ENCODE assay signal across 8 mouse cellular contexts in genomic region chr14:20708239-20708638, GRCm38 (mm10). TPM values are rescaled to one million over a fixed set of nuclear protein-coding genes. Genes with fewer than 3 reads are reported as not detected.
DNase-seq lines count a peak whose midpoint lies in the region; ATAC-seq lines count a peak whose summit lies in the region.

No protein-coding gene starts in this region.

- H3K4me3 ChIP-seq in erythroblast, embryonic 14.5 days (replicated peaks), result peak overlapping the region; percentile 94
- H3K4me3 ChIP-seq in embryonic facial prominence, embryonic 15.5 days (replicated peaks), result peak overlapping the region; percentile 94
- peak overlapping the region; percentile 97 for H3K4me3 ChIP-seq in liver, embryonic 11.5 days (ENCODE audit: low read depth, low read length)

- peaks cover 66% of the 10 kb centered on the region for H3K4me1 ChIP-seq in erythroblast, embryonic 14.5 days (ENCODE audit: control insufficient read depth)
- peaks cover 16% of the 10 kb centered on the region for H3K4me1 ChIP-seq in embryonic facial prominence, embryonic 15.5 days
- peaks cover 13% of the 10 kb centered on the region for H3K4me1 ChIP-seq in liver, embryonic 11.5 days (replicated peaks; ENCODE audit: control insufficient read depth, insufficient read depth, low read length)

- DNase-seq in 416B (ENCODE audit: low read depth), result peak; percentile 31
- DNase-seq in liver, embryonic 11.5 days (ENCODE audit: low spot score), result no peak
- no peak for DNase-seq in c-Kit-positive CD71-positive TER-119-positive erythroid progenitor cells, embryonic 14.5 days (ENCODE audit: low spot score)
- no peak for DNase-seq in urinary bladder, postnatal 14 days (ENCODE audit: low spot score)
- no peak for DNase-seq in right cerebral cortex, adult 18-20 months

- peak overlapping the region; percentile 94 for H3K27ac ChIP-seq in embryonic facial prominence, embryonic 15.5 days (replicated peaks)
- no peak overlapping the region for H3K27ac ChIP-seq in liver, embryonic 11.5 days (ENCODE audit: low read depth, low read length)

- 4% methylated on average over 10 of the region's 10 CpGs for WGBS in embryonic facial prominence, embryonic 15.5 days
- WGBS in liver, embryonic 11.5 days, result 18% methylated on average over 10 of the region's 10 CpGs

- H3K27me3 ChIP-seq in erythroblast, embryonic 14.5 days (ENCODE audit: control insufficient read depth), result no peaks in the 10 kb centered on the region
- H3K27me3 ChIP-seq in embryonic facial prominence, embryonic 15.5 days, result no peaks in the 10 kb centered on the region
- no peaks in the 10 kb centered on the region for H3K27me3 ChIP-seq in liver, embryonic 11.5 days (replicated peaks; ENCODE audit: control insufficient read depth, insufficient read depth, low read length)

- peak overlapping the region; percentile 75 for H3K4me2 ChIP-seq in embryonic facial prominence, embryonic 15.5 days (replicated peaks)
- H3K4me2 ChIP-seq in liver, embryonic 11.5 days, result peak overlapping the region; percentile 92

- no peak for ATAC-seq in erythroblast, adult 5-6 weeks (replicated peaks; ENCODE audit: low FRiP score, poor library complexity, severe bottlenecking)
- no peak for ATAC-seq in embryonic facial prominence, embryonic 15.5 days (ENCODE audit: insufficient number of reproducible peaks, low FRiP score, low TSS enrichment, low read depth)
- ATAC-seq in liver, embryonic 11.5 days (replicated peaks; ENCODE audit: low FRiP score), result no peak

- peaks cover 50% of the 10 kb centered on the region for H3K36me3 ChIP-seq in erythroblast, embryonic 14.5 days (ENCODE audit: control insufficient read depth)
- peaks cover 32% of the 10 kb centered on the region for H3K36me3 ChIP-seq in embryonic facial prominence, embryonic 15.5 days
- H3K36me3 ChIP-seq in liver, embryonic 11.5 days (ENCODE audit: control insufficient read depth, insufficient read depth, low read length), result peaks cover 25% of the 10 kb centered on the region; the same call in 1 of the 2 replicates

- no peaks in the 10 kb centered on the region for H3K9me3 ChIP-seq in erythroblast, embryonic 14.5 days (ENCODE audit: control insufficient read depth, low read length)
- no peaks in the 10 kb centered on the region for H3K9me3 ChIP-seq in embryonic facial prominence, embryonic 15.5 days (replicated peaks)
- H3K9me3 ChIP-seq in liver, embryonic 11.5 days (ENCODE audit: control insufficient read depth, low read length), result no peaks in the 10 kb centered on the region

- H3K9ac ChIP-seq in embryonic facial prominence, embryonic 15.5 days, result peak overlapping the region; percentile 97
- H3K9ac ChIP-seq in liver, embryonic 11.5 days (ENCODE audit: low read depth, low read length), result peak overlapping the region; percentile 91

RNA-seq across cellular contexts. Expression of gene Zswim8, which starts 0.9 kb away (rescaled TPM):
- 6.1 and 6.7 TPM in 2 replicates for polyA plus RNA-seq in erythroblast, embryonic 14.5 days (2012)
- 17.8 and 32.3 TPM in 2 replicates for total RNA-seq in erythroblast, adult 5-6 weeks (2015; ENCODE audit: low replicate concordance)
- 10.1 and 16.3 TPM in 2 replicates for total RNA-seq in erythroblast, adult 5-6 weeks (2017; ENCODE audit: low replicate concordance)
- polyA plus RNA-seq in embryonic facial prominence, embryonic 15.5 days (2015; fragmentation: Nextera tagmentation; extraction: Ambion mirVana), result 38.6 and 40.1 TPM in 2 replicates
- 12.0 and 17.2 TPM in 2 replicates for polyA plus RNA-seq in liver, embryonic 11.5 days (2014; fragmentation: Nextera tagmentation; extraction: Ambion mirVana)

RNA-seq across cellular contexts. Expression of gene Chchd1, which starts 5.4 kb away (rescaled TPM):
- 0.43 and 0.77 TPM in 2 replicates for polyA plus RNA-seq in erythroblast, embryonic 14.5 days (2012)
- total RNA-seq in erythroblast, adult 5-6 weeks (2015; ENCODE audit: low replicate concordance), result 9.6 and 27.1 TPM in 2 replicates
- total RNA-seq in erythroblast, adult 5-6 weeks (2017; ENCODE audit: low replicate concordance), result 22.5 and 44.7 TPM in 2 replicates
- polyA plus RNA-seq in embryonic facial prominence, embryonic 15.5 days (2015; fragmentation: Nextera tagmentation; extraction: Ambion mirVana), result 166 and 171 TPM in 2 replicates
- 247 and 250 TPM in 2 replicates for polyA plus RNA-seq in liver, embryonic 11.5 days (2014; fragmentation: Nextera tagmentation; extraction: Ambion mirVana)

RNA-seq across cellular contexts. Expression of gene Fut11, which starts 13.5 kb away (rescaled TPM):
- polyA plus RNA-seq in erythroblast, embryonic 14.5 days (2012), result 0.37 TPM in 2 replicates
- 2.5 and 9.2 TPM in 2 replicates for total RNA-seq in erythroblast, adult 5-6 weeks (2015; ENCODE audit: low replicate concordance)
- total RNA-seq in erythroblast, adult 5-6 weeks (2017; ENCODE audit: low replicate concordance), result 1.5 and 1.7 TPM in 2 replicates
- polyA plus RNA-seq in embryonic facial prominence, embryonic 15.5 days (2015; fragmentation: Nextera tagmentation; extraction: Ambion mirVana), result 32.3 and 34.2 TPM in 2 replicates
- polyA plus RNA-seq in liver, embryonic 11.5 days (2014; fragmentation: Nextera tagmentation; extraction: Ambion mirVana), result 14.2 and 14.9 TPM in 2 replicates

RNA-seq across cellular contexts. Expression of gene Ndst2, which starts 26.1 kb away (rescaled TPM):
- 0.80 and 1.5 TPM in 2 replicates for polyA plus RNA-seq in erythroblast, embryonic 14.5 days (2012)
- 69.8 and 80.1 TPM in 2 replicates for total RNA-seq in erythroblast, adult 5-6 weeks (2015; ENCODE audit: low replicate concordance)
- 25.0 and 32.7 TPM in 2 replicates for total RNA-seq in erythroblast, adult 5-6 weeks (2017; ENCODE audit: low replicate concordance)
- 35.1 and 38.8 TPM in 2 replicates for polyA plus RNA-seq in embryonic facial prominence, embryonic 15.5 days (2015; fragmentation: Nextera tagmentation; extraction: Ambion mirVana)
- polyA plus RNA-seq in liver, embryonic 11.5 days (2014; fragmentation: Nextera tagmentation; extraction: Ambion mirVana), result 32.6 and 34.5 TPM in 2 replicates

RNA-seq across cellular contexts. Expression of gene Sec24c, which starts 34.1 kb away (rescaled TPM):
- polyA plus RNA-seq in erythroblast, embryonic 14.5 days (2012), result 3.6 and 5.0 TPM in 2 replicates
- 20.8 and 32.6 TPM in 2 replicates for total RNA-seq in erythroblast, adult 5-6 weeks (2015; ENCODE audit: low replicate concordance)
- 60.1 and 67.7 TPM in 2 replicates for total RNA-seq in erythroblast, adult 5-6 weeks (2017; ENCODE audit: low replicate concordance)
- polyA plus RNA-seq in embryonic facial prominence, embryonic 15.5 days (2015; fragmentation: Nextera tagmentation; extraction: Ambion mirVana), result 86.8 and 92.5 TPM in 2 replicates
- polyA plus RNA-seq in liver, embryonic 11.5 days (2014; fragmentation: Nextera tagmentation; extraction: Ambion mirVana), result 85.5 and 99.0 TPM in 2 replicates

Comparison
In these comparisons a context has a peak if more than half of its experiments do, and no peak if none do; other contexts are left out.
1. RNA of gene Chchd1, which starts 5.4 kb away (polyA plus RNA-seq): 247 to 250 TPM in liver, embryonic 11.5 days and 166 to 171 TPM in embryonic facial prominence, embryonic 15.5 days; 0.43 to 0.77 TPM in erythroblast, embryonic 14.5 days; every median in the first group is over 10 times any median in the second.
2. RNA of gene Fut11, which starts 13.5 kb away (polyA plus RNA-seq): 32.3 to 34.2 TPM in embryonic facial prominence, embryonic 15.5 days and 14.2 to 14.9 TPM in liver, embryonic 11.5 days; 0.37 TPM in erythroblast, embryonic 14.5 days; every median in the first group is over 10 times any median in the second.
3. Peak in every context shown above with its lines, with median percentiles within 50 percentile points of each other: H3K4me3 ChIP-seq.